Mouse (Mus musculus): ENCODE results near the gene Srgap1.

Gene Srgap1

DNA sequence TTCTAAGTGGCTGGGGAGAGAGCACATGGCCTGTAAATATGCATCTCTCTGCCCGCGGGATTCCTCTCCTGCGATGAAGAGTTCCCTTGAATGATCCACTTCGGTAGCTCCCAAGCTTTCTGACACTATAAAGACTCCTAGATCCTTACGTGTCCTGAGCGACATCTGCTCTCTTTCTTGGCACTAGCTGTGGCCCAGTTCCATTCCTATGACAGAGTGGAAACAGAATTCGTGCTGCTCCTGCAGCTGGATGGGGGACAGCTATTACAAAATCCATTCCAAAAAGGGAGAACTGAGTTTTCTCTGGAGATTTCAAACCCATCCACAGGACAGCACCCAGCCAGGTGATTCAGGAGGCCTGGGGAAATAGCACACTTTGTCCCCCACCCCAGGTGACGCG, 285.0 kb downstream of the Srgap1 start:
- 79% methylated on average over 9 of the region's 9 CpGs for WGBS

DNA sequence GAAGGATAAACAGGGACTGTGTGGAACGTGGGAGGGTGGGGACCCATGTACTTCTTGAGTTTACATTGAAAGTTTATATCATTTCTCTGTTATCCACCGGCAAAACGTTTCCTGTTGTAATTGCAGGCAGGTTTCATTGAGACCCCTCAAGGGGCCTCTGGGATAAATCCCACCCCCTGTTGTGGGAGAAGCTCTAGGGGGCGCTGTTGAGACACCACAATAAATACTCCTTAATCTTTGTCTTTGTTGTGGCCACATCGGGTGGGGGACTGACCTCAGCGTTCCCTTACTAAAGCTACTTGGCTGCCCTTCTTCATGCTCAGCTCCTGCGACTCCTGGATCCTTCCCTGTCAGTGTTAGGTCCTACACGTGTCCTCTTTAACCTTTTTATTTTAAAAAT, 288.0 kb downstream of the Srgap1 start:
- 50% methylated on average over 8 of the region's 8 CpGs for WGBS

DNA sequence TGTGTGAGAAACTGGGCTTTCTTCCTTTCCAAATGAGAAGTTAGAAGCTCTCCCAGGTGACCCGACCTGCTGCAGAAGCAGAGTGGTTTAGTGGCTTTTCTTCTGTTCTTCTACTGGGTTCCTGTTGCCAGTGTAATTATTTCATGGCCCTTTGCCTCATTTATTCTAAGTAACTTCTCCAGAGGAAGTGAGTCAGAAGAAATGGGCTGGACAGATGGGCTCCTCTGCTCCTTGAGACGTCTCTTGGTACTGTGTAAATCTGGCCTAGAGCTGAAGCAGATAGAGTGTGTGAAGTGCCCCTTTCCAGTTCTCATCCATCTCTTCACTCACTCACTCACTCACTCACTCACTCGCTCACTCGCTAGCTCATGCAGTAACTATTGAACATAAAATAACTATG, 290.4 kb downstream of the Srgap1 start:
- WGBS: 64% methylated on average over 4 of the region's 4 CpGs

DNA sequence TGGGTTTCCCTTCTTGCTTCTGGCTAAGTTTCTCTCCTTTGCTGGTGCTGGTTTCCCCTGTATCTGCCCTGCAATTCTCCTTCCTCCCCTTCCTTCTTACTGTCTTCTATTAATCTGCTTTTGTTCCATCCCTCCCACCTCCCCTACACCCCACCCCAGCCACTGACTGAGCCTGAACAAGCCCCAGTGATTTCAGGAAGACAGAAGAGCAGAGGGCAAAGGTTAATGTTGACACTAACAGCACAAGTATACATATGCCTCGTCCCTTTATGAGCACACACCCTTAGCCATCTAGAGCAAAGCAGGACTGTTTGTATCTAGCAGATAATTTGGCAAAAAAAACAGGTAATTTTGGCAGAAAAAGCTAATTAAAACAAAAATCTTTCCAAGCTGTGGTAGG, 291.3 kb downstream of the Srgap1 start:
- WGBS: 56% methylated on average over 1 of the region's 1 CpGs

DNA sequence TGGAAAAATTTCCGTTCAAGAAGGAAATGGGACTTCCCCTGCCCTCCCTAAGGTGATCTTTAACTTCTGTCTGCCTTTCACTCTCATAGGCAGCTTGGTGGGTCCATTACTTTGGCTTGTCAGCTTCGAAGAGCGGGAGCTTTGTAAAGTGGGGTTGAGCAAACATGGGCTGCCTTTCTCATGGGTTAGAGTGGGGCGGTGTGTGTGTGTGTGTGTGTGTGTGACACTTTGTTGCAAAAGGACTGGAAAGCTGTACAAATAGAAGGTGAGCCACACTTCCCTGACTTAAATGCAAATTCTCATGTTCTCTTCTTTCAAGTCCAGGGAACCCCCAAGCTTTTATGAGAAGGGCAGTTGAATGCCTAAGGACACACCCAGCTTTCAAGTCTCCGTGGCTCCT, 292.9 kb downstream of the Srgap1 start:
- 88% methylated on average over 5 of the region's 5 CpGs for WGBS

DNA sequence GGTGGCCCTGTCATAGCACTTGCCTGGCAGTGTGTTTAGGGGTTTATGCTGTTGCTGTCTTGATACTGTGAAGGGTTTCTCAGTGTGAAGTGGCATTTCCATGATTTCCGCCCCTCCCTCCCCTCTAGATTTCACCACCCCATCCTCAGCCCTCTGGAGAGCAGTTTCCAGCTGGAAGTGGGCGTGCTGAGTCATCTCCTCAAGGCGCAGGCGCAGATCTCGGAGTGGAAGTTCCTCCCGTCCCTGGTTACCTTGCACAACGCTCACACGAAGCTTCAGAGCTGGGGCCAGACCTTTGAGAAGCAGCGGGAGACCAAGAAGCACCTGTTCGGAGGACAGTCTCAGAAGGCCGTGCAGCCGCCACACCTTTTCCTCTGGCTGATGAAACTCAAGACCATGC, 296.9 kb downstream of the Srgap1 start:
- WGBS: 76% methylated on average over 12 of the region's 12 CpGs

DNA sequence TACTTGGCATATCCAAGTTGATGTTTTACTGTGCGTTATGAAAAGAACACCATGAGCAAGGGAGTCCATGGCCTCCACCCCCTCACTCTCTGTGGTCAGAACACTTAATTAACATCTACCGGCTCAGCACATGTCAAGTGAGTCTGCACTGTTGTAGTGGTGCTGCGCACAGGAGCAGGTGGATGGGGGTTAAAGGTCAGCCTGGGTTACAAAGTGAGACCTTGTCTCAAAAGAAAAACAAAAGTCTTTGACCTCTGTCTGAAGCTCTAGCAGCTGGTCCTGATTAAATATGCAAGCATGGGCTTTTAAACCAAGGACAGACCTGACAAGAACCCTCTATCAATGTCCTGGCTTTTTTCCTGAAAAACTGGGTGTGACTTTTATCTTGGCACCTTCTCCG, 304.8 kb downstream of the Srgap1 start:
- WGBS: 72% methylated on average over 4 of the region's 4 CpGs

DNA sequence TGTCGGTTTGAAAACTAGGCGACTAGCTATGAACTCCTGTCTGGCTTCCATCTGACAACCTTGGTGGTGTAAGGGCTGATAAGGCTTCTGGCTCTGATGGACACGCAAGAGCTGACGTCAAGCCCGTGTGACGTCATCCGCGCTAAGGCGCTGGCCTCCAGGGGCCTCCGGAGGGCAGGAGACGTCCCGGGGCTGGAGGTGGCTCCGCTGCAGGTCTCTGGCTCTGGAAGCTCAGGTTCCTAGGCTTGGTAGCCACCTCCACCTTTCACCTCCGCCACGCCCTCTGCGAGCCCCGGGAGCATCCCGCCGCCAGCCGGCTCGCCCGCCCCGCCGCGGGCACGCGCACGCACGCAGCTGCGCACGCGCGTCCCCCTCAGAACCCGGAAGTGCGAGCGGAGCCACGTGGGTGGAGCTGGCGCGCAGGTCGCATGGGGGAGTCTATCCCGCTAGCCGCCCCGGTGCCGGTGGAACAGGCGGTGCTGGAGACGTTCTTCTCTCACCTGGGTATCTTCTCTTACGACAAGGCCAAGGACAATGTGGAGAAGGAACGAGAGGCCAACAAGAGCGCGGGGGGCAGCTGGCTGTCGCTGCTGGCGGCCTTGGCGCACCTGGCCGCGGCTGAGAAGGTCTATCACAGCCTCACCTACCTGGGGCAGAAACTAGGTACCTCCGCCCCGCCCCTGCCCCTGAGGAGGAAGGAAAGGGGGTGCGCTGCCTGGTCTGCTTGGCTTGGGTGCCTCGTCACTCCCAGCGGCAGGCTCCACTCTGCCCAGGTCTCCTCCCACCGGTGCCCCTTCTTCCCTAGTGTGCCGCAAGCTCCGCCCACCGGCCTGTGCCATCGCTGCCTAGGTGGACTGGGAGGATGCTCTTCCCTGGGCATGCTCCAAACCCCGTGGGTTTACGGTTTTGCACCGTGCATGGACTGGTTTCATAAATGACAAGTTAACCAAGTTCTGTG, 307.3 kb downstream of the Srgap1 start, which contains the start of gene BC048403:
Gene BC048403 (plus strand): TSS at position 390 of the 958 bp plus-strand sequence.
- under 1% methylated on average over 68 of the region's 68 CpGs for WGBS

DNA sequence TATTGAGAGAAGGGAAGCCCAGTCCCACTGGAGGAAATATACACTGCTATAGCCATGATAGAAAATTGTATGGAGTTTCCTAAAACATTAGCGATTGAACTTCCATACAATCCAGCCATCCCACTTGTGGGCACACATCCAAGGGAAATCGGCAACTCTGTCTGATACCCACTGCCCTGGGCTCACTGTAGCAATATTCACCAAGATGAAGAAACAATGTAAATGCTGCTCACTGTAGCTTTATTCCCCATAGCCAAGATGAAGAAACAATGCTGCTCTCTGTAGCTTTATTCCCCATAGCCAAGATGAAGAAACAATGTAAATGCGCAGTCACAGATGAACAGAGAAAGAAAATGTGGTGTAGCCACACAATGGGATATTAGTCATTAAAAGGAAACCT, 309.9 kb downstream of the Srgap1 start:
- 75% methylated on average over 3 of the region's 3 CpGs for WGBS

DNA sequence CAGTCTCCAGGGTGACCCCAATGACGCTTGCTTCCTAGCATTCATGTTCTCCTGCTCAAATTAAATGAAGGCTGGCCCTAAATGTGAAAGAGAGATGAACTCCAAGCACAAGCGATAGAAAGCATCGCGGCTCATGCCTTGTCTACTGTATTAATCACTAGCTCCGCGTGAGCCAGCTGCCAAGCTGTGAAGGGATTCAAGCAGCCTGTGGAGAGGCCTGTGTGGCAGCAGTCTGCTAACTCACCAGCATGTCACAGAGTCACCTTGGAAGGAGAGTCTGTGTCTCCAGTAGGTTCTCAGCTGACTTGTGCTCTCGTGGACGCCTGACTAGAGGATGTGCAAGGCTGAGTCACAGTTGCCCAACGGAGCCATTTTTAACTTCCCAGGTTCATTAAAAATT, 314.6 kb downstream of the Srgap1 start:
- WGBS: 83% methylated on average over 9 of the region's 9 CpGs

DNA sequence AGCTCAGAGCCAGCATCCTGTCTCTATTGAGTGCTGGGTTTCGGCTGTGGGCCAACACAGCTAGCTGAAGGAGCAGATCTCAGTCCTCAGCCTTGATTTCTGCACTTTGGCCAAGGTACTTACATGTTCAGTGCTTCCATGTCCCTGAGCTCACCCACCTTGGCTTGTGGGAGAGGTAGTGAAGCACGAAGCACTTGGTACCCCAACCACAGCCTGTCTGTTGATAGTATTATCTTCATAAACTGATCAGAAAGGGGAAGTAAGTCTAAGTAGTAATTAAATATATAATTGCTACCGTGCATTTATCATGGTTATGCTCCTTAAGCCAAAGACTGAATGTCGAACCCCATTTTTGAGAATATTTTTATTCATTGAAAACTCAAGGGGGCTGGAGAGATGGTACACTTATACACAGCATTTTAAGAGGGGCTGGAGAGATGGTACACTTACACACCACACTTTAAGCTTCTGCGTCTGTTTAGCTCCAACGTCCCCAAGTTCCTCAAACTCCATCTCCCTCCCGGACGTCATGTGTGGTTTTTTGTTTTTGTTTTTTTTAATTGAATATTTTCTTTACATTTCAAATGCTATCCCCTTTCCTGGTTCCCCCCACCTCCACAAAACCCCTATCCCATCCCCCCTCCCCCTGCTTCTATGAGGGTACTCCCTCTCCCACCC, 315.9 kb downstream of the Srgap1 start:
- WGBS: 94% methylated on average over 8 of the region's 8 CpGs
